Mouse (Mus musculus): ENCODE results near the gene Pikfyve.
A peak's percentile ranks its signal among the peaks of the same experiment; 100 is the strongest.

Gene Pikfyve

GRCm38 (mm10) chr1:65186287-65187073 lies at the start of gene Pikfyve, which contains the start of gene Idh1:
Gene Pikfyve, plus strand, starts transcription at chr1:65186683.
Gene Idh1, minus strand, starts transcription at chr1:65186500.
- DNase-seq = peak; percentile 97

DNA sequence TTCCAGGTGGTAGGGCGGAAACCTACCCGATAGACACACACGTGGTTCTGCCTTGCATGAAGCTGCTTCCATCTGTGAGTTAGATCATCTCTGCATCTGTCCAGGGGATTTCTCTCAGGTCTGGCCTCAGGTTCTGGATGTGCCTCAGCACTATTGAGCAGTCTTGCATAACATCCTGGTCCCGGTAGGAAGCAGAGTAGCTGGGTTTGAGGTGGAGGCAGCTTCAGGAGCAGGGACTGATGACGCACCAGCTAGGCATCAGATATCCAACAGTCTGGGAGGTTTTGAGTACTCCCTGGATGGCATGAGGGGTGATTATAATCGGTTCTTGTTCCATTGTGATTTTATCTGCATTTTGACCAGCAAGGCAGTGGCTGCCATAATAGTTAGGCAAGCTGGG lies 48.9 kb upstream of the Pikfyve start:
- peak; percentile 22 for DNase-seq

GRCm38 (mm10) chr1:65144783-65145182 lies 41.7 kb upstream of the Pikfyve start:
- no peak for DNase-seq

DNA sequence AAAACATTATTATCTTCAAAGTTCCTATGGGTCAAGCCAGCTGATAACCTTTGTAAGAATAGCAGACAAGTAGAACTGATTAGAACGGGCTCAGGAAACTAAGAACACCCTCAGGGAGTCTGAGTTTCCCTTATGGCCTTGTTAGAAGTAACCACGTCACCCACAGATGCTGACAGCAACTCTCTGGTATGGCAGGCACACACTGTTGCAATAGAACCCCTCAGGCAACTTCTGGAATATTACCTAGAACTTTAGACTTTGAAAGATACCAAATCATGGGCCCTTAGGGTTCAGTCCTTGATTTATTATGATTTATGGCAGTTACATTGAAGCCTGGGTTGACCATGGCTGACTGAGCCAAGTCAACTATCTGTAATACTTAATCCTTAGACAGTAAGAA lies 39.9 kb upstream of the Pikfyve start:
- DNase-seq = no peak

DNA sequence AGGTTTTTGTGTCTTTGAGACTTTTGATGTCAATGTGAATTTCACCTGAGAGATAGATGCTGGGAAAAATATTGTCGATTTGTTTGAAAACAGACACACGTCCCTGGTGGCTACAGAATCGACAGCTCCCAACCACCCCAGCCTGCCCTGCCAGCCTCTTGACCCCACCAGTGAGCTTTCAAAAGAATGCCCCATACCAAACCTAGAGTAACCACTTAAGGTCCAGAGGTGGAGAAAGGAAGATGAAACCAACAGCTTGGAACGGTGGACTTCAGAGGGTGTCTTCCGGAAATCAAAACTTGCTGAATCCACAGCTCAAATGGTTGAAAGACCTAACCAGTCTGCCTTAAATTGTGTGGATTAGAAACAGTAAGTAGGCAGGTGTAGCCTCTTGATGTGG lies 39.2 kb upstream of the Pikfyve start:
- DNase-seq = no peak

DNA sequence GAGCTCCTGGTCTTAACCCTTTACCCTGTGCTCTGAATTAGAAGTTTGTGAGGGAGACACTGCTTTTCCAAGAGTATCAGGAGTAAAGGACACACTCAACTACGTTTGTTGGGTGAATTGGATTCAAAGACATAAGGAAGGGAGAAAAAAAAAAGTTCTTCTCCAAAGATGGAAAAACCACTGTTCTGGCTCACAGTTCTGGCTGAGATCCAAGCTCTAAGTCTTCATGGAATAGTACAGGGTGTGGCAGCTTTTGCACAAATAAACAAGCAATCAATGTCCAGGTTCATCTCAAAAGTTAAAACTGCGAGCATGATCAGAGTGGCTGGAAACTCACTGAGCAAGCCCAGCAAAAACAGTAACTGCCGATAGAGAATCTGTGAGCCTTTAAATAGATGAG lies 38.5 kb upstream of the Pikfyve start:
- DNase-seq = no peak

DNA sequence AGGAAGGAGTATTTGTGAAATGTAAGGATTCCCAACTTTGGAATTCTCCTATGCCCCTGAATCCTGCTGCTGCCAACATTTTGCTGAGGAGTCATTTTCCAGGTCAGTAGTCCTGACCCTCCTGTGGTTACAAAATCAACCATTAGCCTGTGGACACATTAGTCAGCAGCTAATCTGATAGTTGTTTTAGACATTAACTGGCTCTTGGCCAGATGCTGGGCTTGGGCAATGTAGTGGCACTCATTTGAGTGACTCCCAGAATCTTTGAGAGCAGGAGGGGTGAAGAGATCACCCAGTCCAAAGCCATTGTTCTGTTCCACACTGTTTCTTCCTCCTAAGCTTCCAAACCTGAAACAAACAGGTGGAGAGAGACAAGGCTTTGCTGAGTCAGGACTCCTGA lies 31.7 kb upstream of the Pikfyve start:
- no peak for DNase-seq

- no peak for DNase-seq
Measured at GRCm38 (mm10) chr1:65156111-65156510, 30.4 kb upstream of the Pikfyve start.

- DNase-seq = peak; percentile 23
Measured at GRCm38 (mm10) chr1:65162210-65162609, 24.3 kb upstream of the Pikfyve start.

- DNase-seq = no peak
Measured at GRCm38 (mm10) chr1:65167496-65167895, 19.0 kb upstream of the Pikfyve start.

DNA sequence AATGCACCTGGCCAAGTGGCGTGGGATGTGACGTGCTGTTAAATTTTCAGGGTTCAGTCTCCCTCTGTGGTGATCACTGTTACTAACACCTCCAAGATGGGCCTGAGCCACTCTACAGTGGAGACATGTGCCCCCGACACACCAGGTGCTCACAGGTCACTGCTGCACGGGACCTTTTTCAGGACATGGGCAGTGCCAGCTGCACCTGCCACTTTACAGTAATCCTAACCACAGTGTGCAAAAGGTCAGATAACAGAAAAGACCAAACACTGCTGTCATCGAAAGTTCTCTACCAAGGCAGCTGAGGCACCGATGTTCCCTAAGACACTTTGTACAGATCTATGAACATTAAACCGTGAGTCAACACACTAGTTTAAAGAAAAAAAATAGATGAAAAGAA lies 16.9 kb upstream of the Pikfyve start:
- no peak for DNase-seq

- no peak for DNase-seq
Measured at GRCm38 (mm10) chr1:65169947-65170346, 16.5 kb upstream of the Pikfyve start.

- DNase-seq = no peak
Measured at GRCm38 (mm10) chr1:65171579-65171978, 14.9 kb upstream of the Pikfyve start.

- no peak for DNase-seq
Measured at GRCm38 (mm10) chr1:65173716-65174115, 12.8 kb upstream of the Pikfyve start.

GRCm38 (mm10) chr1:65176171-65176570 lies 10.3 kb upstream of the Pikfyve start:
- no peak for DNase-seq

DNA sequence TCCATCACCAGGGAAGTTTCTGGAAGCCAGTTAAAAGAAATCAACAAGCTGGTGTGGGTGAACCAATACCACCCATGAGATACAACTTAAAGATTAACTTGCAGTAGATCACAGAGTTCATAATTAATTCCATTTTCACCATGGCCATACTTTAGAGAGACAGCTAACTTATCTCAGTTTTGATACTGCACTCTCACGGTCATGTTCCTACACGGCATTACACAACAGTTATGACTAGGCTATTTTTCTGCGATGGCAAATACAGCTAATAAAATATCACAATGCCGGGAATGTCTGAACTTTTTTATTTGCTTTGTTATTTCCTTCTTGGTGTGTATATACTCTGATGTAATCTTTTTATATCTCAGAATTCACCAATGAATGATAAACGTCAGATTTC lies 9.6 kb upstream of the Pikfyve start:
- no peak for DNase-seq

GRCm38 (mm10) chr1:65177452-65177851 lies 9.0 kb upstream of the Pikfyve start:
- no peak for DNase-seq

DNA sequence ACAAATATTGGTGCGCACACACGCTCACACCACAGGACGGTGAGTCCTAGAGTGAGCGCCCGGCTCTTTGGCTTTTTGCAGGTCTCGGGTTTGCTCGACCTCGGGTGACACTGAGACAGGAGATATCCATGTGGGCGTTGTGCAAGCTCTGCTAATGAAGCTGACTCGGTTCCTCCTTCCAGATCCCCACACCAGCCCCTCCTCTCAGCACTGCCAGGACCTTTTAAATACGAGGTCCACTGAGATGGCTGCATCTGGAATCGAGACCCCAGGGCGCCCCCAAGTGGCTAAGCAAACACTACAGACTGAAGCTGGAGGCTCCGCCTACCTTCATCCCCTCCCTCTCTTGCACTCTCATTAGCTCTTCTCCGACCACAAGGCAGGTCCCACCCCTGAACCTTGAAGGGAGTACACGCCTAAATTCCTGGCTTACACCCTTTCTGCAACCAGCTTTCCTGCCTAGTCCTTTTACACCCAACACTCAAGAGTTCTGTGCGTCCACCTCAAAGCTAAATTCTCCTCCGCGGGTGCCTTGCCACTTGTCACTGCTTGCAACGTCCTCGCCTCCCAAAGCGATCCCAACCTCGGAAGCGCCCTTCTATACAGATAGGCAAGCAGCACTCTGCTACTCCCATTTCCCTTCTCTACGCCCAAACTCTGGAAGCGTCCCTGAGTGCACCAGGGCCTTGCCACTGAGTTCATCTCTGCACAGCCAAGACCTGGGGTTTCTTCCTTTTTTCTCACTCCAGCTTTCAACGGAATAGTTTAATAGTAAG lies 8.2 kb upstream of the Pikfyve start:
- DNase-seq = peak; percentile 95

DNA sequence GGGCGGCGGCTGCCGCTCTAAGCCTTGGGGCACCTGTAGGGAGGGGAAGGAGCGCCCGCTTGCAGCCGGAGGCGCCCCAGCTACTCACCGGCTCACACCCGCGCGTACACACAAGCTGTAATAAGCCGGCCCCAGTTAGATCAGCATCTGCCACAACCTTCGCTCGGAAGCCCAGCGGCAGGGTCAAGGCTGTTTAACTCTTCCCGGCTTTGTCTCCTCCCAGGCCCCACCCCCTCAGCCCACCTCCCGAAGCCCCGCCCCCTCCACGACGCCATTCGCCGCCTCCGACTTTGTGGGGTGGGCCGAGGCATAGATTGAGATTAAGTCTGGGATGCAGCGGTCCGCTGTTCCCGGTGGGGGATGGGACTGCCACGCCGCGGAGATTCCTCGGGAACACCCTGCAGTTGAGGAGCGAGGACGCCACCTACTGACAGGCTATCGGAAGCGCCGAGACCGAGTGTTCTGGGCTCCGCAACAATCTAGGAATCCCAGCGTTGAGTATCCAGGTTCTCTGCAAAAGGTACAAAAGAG lies 7.5 kb upstream of the Pikfyve start:
- peak; percentile 96 for DNase-seq

DNA sequence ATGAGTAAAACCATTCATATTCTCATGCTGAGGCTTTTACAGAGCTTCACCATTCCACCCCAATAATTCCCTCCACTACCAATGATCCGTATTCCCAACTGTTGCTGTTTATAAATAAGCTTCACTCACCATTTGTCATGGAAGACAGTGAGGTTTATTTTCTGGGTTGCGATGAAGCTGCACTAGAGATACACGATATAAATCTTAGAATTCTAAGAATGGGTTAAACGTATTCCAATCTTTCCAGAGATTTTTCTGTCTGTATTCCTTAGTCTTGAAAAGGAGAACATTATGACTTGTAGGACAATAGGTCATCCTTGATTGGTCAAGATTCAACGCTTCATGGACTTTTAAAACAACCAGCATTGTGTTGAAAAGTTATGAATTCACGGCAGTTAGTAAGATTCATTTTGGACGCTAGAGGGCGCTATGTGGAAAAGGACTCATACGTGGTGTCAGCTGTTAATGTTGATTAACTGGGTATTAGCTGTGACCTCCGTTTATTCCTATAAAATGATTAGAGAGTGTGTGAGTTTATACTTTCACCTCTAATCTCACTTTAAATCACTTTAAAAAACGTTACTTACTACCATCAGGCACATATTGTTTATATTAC lies 6.7 kb upstream of the Pikfyve start:
- DNase-seq = peak; percentile 56

DNA sequence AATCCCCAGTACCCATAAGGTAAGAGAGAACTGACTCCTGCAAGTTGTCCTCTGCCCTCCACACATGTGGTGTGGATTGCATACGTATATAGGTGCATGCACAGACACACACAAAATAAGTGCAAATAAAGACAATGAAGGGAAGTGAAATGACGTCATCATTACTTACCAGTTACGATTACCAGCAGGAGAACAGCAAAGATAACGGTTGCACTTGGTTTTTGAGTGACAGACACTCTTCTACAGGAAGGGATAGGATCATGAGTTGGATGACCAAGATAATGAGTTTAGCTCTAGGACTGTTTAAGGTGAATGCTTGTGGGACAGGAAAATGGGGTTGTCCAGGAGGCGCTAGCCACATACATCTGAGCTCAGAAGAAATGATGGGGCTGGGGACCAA lies 5.0 kb upstream of the Pikfyve start:
- DNase-seq = no peak

GRCm38 (mm10) chr1:65183994-65184393 lies 2.5 kb upstream of the Pikfyve start:
- no peak for DNase-seq

DNA sequence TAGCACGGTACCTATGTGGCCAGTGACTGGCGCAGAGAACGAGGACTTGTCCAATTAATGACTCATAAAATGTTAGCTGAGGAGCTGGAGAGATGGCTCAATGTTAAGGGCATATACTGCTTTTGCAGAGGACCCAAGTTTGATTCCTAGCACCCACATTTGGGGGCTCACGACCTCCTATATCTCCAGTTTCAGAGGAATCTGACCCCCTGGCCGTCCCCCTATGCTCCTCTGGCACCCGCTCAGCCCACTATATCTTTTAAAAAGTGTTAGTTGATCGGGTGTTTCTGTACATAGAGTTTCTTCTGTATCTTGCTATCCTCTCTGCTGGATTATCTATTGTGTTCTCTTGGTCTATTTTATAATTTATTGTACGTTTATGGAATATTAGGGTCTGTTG lies 1.5 kb upstream of the Pikfyve start:
- no peak for DNase-seq

Measured in layer of hippocampus, adult 9-11 months (tissue).